Mouse (Mus musculus) lung, postnatal 14 days (tissue): ENCODE data around the gene Tubb4a.
A peak's percentile ranks its signal among the peaks of the same experiment; 100 is the strongest.
"Not testable (repeated sequence)": the region's sequence is repeated elsewhere in the genome, so short reads cannot be mapped to it uniquely, and the experiment has no call there.

Experiments
- DNase-seq: peaks from one replicate; pipeline ENCODE4 v3.0.0; 2021

Gene Tubb4a

DNA sequence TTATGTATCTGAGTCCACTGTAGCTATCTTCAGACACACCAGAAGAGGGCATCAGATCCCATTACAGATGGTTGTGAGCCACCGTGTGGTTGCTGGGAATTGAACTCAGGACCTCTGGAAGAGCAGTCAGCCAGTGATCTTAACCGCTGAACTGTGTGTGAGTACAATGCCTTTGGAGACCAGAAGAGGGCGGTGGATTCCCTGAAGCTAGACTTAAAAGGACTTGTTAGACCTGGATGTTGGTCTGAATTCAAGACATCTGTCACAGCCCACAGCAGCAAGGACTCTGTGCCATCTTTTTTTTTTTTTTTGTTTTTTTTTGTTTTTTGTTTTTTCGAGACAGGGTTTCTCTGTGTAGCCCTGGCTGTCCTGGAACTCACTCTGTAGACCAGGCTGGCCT is 35.9 kb downstream of the Tubb4a start:
- DNase-seq = not testable (repeated sequence)

DNA sequence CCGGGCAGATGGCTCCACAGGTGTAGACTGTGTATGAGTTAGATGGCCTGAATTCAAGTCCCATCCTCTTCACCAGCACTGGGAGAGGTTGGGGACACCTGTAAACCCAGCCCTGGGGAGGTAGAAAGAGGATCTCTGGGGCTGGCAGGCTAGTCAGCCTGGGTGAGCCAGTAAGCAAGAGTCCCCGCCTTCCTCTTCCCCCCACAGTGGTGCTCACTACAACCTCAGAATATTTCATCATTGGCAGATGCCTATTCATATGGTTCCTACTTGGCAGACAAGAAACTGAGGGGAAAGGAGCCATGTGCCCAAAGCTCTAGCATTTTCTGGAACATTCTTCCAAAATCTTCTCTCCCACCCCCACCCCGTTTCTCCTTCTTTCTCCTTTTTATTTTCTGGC is 38.8 kb downstream of the Tubb4a start:
- no peak for DNase-seq

DNA sequence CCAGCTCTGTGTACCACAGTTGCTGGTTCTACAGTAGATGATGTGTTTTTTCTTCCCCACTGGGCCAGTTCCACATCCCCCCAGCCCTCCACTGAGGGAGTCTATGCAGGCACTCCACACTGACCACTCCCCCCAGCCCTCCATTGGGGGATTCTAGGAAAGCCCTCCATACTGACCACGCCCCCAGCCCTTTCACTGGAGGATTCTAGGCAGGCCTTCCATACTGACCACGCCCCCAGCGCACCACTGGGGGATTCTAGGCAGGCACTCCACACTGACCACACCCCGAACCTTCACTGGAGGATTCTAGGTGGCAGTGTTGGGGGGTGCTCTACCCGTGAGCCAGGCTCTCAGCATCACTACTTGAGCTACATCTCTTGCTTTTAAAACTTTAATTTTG is 40.2 kb downstream of the Tubb4a start:
- DNase-seq = no peak

DNA sequence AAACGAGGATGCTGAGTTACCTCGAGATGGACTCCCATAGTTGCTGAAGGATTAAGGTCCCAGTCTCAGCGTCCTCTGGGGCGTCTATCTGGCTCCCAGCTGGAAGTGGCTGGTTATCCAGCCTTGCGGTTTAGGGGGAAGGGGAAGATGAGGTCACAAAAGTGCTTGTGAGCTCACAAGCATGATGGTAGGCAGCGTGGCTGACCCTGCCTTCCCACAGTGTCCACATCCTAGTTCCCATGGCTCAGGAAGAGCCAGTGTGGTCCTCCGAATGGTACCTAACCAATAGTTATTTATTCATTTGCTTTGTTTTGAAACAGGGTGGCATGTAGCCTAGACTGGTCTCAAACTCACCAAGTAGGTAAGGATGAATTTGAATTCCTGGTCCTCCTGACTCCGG is 46.0 kb downstream of the Tubb4a start, which contains the start of gene Slc25a41:
Gene Slc25a41 (minus strand): TSS at position 101 of the 400 bp plus-strand sequence.
- DNase-seq = no peak

DNA sequence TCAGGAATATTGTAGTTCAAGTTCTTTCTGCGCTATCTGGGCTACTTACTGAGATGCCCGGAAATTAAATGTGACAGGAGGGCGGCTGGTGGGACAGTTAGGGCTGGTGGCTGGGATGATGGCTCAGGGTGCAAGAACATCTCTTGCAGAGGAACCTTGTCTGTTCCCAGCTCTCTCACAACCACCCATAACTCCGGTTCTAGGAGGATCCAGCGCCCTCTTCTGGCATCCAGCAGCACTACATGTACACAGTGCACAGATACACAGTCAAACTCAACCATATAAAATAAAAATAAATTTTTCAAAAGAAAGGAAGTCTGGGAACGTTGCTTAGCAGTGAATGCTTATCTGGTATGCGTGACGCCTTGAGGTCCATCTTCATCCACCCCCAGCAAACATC is 48.6 kb downstream of the Tubb4a start:
- peak; percentile 13 for DNase-seq

DNA sequence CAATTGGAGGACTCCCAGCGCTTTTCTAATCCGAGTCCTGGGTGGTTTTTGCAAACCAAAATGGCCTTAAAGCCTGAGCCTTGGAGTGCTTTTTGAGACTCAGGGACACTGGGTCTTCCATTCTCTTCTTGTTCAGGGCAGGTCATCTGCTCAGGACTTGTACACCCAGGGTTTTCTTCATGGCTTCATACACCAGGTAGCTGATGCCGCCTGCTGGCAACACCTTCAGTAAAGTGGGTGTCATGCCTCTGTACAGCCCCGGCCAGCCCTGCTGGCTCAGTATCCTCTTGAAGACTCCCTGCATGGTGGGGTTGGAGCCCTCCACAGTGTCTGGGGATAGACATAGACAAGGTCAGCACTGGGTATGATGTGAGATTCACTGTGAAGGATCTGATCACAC is 54.7 kb downstream of the Tubb4a start:
- no peak for DNase-seq

DNA sequence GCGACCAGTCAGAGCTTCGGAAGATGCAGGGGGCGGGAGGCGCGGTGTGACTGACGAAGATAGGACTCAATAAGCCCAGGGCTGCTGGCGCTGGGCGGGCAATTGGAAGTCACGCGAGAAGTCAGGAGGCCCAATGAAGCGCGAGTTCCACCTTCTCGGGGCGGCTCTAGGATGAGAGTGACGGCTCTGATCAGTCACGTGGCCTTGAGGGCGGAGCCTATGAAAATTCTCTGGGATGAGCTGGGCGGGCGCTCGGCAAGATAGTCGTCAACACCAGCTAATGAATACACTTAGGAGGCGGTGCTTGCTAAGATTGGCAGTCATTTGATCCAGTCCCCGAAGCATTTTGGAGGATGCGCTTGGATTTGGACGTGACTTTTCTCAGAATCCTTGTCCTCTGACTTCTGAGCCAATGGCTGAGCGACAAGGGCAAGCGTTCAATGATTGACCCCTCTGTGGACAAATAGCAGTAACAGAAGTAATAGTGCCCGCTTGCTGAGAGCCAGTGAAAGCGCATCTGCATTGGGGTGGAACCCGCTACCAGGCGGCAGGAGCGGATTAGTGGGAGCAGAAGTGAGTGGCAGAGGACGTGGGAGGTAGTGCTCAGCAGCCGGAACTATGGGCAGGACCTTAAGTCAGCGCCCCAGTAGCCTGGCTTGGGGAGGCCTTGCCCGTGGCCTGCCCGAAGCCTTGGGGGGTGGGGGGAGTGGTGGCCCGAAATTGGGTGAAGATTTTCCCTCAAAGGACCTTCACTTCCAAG is 55.7 kb downstream of the Tubb4a start:
- peak; percentile 98 for DNase-seq

DNA sequence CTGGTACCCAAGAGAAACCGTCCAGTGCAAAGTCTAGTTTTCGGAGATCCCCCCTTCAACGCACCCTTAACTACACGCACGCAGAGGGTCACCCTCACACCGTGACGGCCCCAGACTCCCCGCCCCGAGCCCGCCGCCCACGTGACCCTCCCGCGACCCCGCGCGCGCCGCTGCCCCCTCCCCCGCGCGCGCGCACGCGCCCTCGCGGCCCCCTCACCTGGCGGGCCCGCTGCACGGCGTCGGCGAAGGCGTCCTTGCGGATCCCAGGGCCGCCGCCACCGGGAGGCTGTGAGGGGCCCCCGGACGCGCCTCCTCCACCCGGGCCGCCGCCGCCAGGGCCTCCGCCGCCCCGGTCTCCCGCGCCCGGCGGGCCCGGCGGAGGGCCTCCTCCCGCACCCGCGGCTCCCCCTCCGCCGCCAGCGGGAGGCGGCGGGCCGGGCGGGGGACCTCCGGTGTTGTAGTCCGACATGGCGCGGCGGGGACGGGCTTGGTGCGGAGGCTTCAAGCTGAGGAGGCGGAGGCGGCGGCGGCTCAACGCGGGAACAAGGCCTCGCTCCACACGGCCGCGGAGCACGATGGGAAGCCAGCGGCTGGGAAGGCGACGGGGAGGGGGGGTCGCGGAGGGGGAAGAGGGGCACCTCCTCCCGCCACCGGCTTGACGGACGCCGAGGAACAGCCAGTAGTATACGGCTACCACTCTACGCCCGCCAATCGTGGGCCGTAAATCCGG is 56.5 kb downstream of the Tubb4a start, which contains the start of gene Khsrp:
Gene Khsrp (minus strand): TSS at position 592 of the 730 bp plus-strand sequence.
- DNase-seq = peak; percentile 35
